Mouse (Mus musculus): ENCODE measurements around the gene Shroom4.
"Not testable (repeated sequence)": the region's sequence is repeated elsewhere in the genome, so short reads cannot be mapped to it uniquely, and the experiment has no call there.

Gene Shroom4

DNA sequence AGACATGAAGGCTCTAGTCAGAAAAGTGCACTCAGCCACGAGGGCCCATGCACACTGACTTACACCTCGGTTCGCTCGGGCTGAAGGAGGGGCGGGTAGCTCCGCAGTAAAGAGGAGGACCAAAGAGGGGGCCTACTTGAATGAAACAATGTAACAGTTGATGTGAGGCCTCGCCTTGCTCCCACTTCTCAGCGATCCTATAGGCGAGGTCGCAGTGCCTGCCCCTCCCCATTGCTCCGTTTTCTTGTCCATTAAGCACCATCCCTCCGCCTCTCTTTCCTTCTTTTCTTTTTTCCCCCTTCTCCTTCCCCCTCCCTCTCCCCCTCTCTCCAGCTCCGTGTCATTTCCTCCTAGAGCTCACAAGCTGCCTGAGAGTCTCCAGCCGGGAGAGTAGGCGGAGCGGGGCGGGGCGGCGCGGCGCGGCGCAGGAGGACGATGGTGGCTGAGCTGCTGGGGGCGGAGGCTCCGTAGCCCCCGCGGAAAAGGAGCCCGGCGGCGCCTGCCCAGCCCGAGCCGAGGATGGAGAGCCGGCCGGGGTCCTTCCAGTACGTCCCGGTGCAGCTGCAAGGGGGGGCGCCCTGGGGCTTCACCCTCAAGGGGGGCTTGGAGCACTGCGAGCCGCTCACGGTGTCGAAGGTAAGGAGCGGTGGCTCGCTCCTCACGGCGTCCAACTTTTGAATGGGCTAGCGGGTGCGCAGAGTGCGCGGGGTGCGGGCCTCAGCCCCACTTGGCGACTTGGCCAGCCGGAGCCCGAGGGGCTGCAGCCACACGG is at the start of gene Shroom4:
Gene Shroom4 (plus strand): TSS at position 229 of the 772 bp plus-strand sequence.
- peak; percentile 4 to 6 for DNase-seq

DNA sequence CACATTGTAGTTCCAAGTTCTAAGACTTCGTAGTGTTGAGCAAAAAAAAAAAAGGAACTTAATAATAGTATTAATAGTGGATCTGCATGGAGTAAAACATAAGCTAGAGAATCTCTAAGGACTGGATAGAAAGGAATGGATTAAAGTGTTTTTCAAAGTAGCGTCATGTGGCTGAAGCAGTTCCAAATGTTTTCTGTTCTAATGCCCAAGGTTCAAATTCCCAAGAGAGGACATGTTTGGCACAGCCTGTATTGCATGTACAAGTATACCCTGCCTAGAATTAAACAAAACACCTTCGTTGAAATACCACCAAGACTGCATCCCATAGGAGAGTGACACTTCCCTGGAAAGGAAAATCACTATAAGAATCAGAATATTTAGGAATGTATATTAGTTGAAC is 42.8 kb upstream of the Shroom4 start:
- DNase-seq, result no peak

- no peak for DNase-seq
Measured at GRCm38 (mm10) chrX:6357503-6358114, 42.0 kb upstream of the Shroom4 start.

DNA sequence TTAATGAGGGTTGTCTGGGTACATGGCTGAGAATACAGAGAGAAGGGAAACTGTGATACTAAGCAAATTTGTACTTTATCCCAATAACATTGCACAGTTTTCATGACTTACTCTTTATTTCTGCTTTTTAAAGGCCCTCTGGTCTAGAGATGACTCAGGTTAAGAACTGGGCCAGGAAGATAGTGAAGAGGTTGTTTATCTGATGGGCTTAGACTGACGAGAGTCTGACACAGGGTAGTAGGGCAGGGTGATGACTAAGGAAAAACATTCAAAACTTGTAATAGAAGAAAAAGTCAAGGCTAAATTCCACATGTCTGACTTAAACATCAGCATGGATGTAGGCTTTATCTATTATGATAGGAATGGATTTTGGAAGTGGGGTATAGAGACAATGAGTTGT is 30.8 kb upstream of the Shroom4 start:
- DNase-seq, result no peak

DNA sequence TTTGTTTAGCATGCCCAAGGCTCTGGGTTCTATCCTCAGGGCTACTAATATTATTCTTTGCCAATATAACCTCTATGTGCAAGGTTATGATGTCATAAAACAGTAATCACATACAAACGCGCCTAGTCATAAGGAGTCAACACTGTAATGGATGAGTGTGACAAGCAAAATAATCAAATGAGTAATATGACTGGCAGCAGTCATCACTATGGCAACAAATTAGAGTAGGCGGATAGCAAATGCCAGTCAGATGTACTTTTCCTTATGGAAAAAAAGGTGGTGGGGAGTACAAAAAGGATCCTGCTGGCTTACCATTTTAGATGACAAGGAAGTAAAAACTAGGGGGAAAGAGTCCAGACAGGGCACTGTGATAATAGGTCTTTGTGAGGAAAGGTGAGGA is 28.9 kb upstream of the Shroom4 start:
- no peak for DNase-seq

DNA sequence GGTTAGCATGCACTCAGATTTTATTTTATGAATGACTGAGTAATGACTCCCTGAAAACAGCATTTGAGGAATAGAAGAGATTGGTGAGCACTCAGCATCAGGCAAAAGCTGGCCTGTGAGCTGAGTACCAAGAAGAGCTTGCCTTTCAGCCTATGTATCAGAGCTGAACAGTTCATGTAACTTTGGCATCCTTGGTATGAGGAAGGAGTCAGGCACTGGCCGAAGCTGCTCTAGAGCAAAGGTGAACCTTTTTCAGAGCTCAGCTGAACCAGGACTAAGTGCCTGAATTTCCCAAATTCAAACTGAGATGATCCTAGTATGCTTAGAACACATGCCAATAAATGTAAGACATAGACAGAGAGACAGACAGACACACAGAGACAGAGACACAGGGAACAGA is 5.8 kb upstream of the Shroom4 start:
- DNase-seq, result no peak

DNA sequence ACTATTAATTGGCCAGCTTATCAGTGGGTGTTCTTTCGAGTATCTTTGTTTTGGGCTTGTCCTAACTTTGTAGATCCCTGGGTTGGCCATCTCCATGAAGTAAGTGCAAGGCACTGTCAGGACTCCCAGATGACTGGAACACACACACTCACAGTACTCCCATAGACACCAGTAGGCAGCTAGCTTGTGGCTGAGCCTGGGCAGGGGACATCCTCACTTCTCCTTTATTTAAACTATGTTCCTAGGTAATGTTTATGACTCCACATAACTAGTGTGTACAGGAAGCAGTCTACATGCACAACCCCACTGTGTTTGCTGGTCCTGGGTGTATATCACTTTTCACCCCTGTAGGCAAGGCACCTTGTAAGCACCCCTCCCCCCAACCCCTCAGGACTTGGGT is 461 bp upstream of the Shroom4 start:
- DNase-seq, result no peak

GRCm38 (mm10) chrX:6400398-6401020 is 855 bp downstream of the Shroom4 start:
- peak in 1 of 2 experiments; percentile 5 for DNase-seq

- DNase-seq, result no peak
Measured at GRCm38 (mm10) chrX:6402921-6403320, 3.3 kb downstream of the Shroom4 start.

DNA sequence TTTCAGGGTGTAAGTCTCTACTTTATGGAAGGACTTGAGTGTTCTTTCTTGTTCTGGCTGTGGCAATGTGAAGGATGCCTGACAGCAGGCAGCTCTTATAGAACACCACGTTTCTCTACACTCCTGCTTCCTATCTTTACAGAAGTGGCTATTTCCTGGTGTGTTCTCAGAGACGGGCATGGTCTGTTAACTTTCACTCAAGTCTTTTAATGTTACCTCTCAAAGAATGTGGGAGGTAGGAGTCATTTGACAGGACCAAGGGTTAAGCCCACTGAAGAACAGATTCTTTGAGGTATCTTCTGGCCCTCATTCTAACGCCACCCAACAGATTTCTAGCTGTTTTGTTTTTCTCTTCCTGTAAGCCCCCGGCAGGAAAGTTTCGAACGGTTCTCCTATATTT is 9.5 kb downstream of the Shroom4 start:
- no peak for DNase-seq

GRCm38 (mm10) chrX:6415412-6415811 is 15.8 kb downstream of the Shroom4 start:
- no peak for DNase-seq

DNA sequence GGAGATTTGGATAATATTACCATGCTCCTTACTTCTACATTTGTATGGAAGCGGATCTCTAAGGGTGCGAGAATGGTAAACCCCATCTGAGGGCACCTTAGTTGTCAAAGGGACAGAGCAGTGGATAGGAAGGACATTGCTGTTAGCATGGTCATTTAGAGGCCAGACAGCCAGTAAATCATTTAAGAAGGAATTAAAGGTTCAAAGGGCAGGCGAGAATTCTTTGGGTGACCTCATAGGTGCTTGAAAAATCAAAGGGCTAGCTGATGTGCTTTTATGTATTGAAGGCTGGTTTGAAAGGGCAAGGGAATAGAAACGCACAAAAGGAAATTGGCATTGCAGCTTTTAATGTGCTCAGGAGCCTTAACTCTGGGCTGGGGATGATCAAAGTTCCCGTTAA is 16.3 kb downstream of the Shroom4 start:
- DNase-seq, result no peak

DNA sequence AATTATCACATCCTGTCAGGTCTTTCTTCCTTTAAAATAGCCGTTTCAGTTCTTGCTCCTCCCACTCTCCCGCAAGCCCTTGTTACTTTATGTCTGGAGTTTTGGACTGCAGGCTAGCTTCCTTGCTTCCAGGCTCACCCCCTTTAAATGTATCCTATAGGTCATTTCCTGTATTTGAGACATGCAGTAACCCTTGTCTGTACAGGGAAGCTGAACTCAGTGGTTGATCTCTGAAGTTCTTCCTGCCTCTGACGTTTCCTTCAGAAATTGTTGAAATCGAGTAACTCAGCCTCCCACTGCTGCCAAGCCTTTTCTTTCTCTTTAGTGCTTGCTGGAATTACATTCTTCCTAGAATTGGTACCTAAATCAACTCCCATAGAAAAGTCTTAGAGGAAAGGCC is 18.5 kb downstream of the Shroom4 start:
- no peak for DNase-seq

DNA sequence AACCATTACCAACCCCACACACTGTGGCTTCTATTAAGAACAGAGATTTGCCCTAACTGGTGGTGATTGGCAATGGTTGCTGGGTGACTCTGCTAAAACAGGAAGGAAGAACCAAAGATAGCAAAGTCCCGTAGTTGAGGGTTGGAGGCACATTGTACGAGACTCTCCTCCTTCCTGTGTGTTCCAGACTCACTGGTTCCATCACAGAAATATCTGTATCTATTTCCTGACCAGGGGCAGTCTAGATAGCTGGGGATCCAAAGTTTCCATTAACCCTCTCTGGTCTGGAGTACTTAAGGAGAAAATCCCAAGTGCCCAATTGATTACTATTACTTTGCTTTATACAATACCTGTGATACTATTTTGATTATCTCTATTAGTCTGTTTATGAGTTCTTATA is 35.6 kb downstream of the Shroom4 start:
- no peak for DNase-seq

GRCm38 (mm10) chrX:6446422-6446821 is 46.8 kb downstream of the Shroom4 start:
- no peak for DNase-seq

GRCm38 (mm10) chrX:6448001-6448400 is 48.3 kb downstream of the Shroom4 start:
- no peak for DNase-seq

DNA sequence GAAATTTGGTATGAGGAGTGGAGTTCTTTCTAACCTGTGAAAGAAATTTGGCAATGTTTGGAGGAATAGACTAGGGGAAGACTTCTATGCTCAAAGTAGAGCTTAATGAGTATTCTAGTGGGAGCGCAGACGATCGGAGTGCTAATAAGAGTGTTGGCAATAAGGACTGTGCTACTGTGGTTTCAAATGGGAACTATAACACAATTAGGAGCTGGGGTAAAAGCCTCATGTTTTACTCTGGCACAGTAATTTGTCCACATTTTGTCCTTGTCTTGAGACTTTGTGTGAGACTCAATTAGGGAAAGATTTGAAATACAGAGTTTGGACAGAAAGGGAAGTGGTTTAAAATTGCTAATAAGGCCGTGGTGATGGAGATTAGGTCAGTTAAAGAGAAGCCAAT is 53.6 kb downstream of the Shroom4 start:
- no peak for DNase-seq

DNA sequence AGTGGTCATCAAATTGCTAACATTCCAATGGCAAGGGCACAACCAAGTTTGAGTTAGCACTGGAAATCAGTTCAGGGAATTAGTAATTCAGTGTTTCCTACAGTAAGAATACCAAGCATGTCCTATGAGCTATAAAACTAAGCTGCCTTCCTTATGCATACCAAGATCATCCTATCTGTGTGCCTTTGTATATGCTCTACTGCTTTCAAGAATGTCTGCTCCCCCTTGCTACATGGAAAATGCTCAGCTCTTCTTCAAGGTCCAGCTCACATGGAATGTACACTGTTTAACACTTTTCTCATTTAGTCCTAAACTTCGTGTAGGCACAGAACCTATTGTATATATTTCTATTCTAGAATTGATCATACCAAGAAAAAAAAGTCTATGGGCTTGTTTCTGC is 69.6 kb downstream of the Shroom4 start:
- not testable (repeated sequence) for DNase-seq

DNA sequence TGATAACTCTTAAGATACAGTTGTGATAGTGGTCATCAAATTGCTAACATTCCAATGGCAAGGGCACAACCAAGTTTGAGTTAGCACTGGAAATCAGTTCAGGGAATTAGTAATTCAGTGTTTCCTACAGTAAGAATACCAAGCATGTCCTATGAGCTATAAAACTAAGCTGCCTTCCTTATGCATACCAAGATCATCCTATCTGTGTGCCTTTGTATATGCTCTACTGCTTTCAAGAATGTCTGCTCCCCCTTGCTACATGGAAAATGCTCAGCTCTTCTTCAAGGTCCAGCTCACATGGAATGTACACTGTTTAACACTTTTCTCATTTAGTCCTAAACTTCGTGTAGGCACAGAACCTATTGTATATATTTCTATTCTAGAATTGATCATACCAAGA is 72.9 kb downstream of the Shroom4 start:
- not testable (repeated sequence) for DNase-seq

GRCm38 (mm10) chrX:6475177-6475576 is 75.5 kb downstream of the Shroom4 start:
- DNase-seq, result no peak

GRCm38 (mm10) chrX:6482268-6482667 is 82.6 kb downstream of the Shroom4 start:
- DNase-seq, result no peak

DNA sequence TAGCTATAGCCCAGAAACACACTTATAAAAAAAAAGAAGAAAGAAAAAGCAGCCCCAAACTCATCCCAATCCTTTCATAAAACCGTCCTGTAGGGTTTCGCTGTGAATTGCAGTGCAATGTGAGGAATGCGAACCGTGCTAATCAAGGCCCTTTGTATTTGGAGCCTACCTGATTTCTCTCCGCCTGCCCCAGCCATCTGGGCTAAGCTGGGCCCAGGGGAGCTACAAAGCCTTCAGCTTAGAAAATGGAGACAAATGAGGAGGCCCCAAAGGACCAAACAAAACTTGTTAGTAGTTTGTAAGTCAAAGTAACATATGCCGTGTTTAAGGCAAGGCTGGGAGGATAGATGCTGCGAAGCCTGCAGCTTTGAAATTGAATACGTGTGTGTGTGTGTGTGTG is 84.2 kb downstream of the Shroom4 start:
- no peak for DNase-seq

DNA sequence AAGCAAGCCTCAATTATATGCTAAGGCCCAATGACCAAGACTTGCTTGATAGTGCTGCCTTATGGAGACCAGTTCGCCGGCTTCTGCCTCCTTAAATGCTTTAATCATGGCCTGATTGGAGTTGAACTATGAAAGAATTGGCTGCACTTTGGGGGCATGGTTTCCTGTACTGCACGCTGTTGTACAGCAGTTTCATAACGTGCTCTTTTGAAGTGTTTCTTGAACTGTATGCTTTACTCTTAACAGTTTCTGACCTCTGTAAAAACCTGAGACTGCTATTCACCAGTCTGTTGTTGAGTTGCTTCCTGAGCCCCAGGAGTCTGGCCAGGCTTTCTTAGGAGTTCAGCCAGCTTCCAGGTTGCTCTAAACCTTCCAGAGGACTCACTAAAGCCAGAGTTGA is 90.8 kb downstream of the Shroom4 start:
- DNase-seq, result no peak

DNA sequence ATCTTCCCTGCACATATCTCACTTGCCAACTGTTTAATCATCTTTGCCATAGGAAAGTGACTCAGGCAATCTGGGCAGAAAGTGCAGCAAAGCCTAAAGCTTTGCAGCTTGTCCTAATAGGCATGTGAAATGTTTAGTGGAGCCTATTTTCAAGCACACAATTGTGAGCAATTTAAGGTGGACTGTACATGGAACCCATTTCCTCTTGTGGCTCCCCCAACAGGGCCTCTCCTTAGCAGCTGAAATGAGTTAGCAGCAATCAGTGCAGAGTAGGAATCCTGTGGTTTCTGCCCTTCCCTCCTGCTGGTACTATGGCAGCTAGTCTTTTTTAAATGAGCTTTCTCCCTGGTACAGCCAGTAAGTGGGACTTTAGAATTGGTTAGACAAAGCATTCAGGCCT is 95.8 kb downstream of the Shroom4 start:
- no peak for DNase-seq

All from thymus, postnatal 36 days (tissue).